Mouse (Mus musculus): ENCODE measurements around the gene Dpt.

GRCm38 (mm10) chr1:164804277-164804676, 7.8 kb downstream of the Dpt start:
- TF ChIP-seq ZMIZ1 (IDR thresholded peaks at IDR 0.05; ENCODE audit: low read depth, low read length) (no peak), BHLHE40 (IDR thresholded peaks at IDR 0.05; ENCODE audit: low read depth, low read length) (no peak), POLR2A (IDR thresholded peaks at IDR 0.05; ENCODE audit: low read depth, low read length) (no peak)

All from CH12.LX (cell line).